Mouse (Mus musculus) Patski (cell line): ENCODE data around the gene Commd7. TPM values are rescaled to one million over a fixed set of nuclear protein-coding genes. Genes with fewer than 3 reads are reported as not detected.

Experiments
- ATAC-seq: fragments of 100-300 bp; one replicate; pipeline ENCODE4 v1.8.0; 2021
- CTCF ChIA-PET: fragments of 350-600 bp; sonication (Branson Sonifier 250); formaldehyde crosslinking; loops from one replicate; lab custom pipeline; 2022; ENCODE audit warnings: inconsistent platforms; lab: Charles Lee
- POLR2A ChIA-PET: fragments of 350-600 bp; sonication (Branson Sonifier 250); formaldehyde crosslinking; loops from one replicate; lab custom pipeline; 2022; ENCODE audit warnings: antibody characterized with exemption, inconsistent platforms; lab: Charles Lee
- DNase-seq: peaks from one replicate; pipeline ENCODE4 v3.0.0-alpha.2; 2011; ENCODE audit warnings: low read depth, low spot score
- H3K27me3 ChIP-seq: fragments of 371-371 bp; one replicate; pipeline ENCODE4 v1.5.1; 2021
- CTCF ChIP-seq: fragments of 100-300 bp; IDR thresholded peaks from one replicate; pipeline ENCODE4 v1.5.1; 2021
- in situ Hi-C: fragments of 300-500 bp; cut with MboI; formaldehyde crosslinking; loops from 3 replicates; pipeline ENCODE4 v1.11.1; 2018; ENCODE audit warnings: low pct_unique_long_range_greater_than_20kb, mixed read lengths
- polyA plus RNA-seq: library from polyadenylated mRNA; unstranded; gene quantifications from one replicate; pipeline ENCODE4 v1.2.3, GENCODE M21; 2021

Commd7 gene
- polyA plus RNA-seq, 1 experiment from 2014 or later = 36.7 TPM

DNA sequence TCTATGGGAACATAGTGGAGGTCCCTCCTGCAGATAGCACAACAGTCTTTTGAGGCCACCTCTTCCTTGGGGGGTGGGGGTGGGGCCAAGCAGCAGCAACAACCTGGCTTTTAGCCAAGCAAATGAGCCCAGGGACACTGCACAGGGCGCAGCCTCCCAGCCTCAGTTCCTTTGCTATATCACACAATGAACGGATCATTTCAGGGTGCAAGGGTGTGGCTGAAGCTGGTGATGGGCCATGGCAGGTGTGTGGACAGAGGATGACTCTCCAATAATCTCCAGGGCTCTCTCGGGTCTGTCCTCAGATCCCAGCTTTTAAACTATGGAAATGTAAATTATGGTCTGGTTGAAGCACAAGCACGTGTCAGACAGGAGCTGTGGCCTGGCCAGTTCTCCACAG lies 55.5 kb downstream of the Commd7 start:
- ATAC-seq (no peak), DNase-seq (no peak)
- H3K27me3 ChIP-seq = no peaks in the 10 kb centered on the region
- ChIA-PET CTCF (interaction anchor here (1.2 to 1.4 kb wide), 2 partner anchors 13 to 94 kb away, joined by 3 to 4 read pairs; no protein-coding TSS in a partner anchor), POLR2A (interaction anchor here (1.0 kb wide), 1 partner anchor 9 kb away, joined by 3 read pairs; no protein-coding TSS in a partner anchor)
- in situ Hi-C loops = loop anchor here (5.0 to 25.0 kb wide), 2 partner anchors 45 to 240 kb away; partner anchors contain the start of gene Asxl1
- no peak for TF ChIP-seq CTCF

DNA sequence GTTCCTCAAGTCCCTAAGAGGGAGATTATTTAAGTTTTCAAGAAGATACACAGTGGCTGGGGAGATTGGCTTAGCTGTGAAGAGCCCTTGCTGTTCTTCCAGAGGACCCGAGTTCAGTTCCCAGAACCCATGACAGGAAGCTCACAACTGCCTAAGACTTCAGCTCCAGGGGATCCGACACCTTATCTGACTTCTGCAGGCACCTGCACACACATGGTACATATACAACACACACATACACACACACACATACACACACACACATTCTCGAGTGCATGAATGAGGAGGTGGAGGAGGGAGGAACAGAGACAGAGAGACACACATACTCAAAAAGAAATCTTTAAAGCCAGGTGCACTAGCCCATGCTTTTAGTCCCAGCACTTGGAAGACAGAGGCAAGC lies 56.4 kb downstream of the Commd7 start:
- in situ Hi-C loops = loop anchor here (5.0 to 25.0 kb wide), 2 partner anchors 44 to 239 kb away; partner anchors contain the start of gene Asxl1
- ChIA-PET CTCF (interaction anchor here (1.2 to 1.4 kb wide), 2 partner anchors 12 to 93 kb away, joined by 3 to 4 read pairs; no protein-coding TSS in a partner anchor), POLR2A (interaction anchor here (0.6 to 1.0 kb wide), 2 partner anchors 10 to 134 kb away, joined by 3 to 5 read pairs; no protein-coding TSS in a partner anchor)
- TF ChIP-seq CTCF = no peak
- no peak for DNase-seq
- H3K27me3 ChIP-seq = no peaks in the 10 kb centered on the region
- ATAC-seq = no peak

DNA sequence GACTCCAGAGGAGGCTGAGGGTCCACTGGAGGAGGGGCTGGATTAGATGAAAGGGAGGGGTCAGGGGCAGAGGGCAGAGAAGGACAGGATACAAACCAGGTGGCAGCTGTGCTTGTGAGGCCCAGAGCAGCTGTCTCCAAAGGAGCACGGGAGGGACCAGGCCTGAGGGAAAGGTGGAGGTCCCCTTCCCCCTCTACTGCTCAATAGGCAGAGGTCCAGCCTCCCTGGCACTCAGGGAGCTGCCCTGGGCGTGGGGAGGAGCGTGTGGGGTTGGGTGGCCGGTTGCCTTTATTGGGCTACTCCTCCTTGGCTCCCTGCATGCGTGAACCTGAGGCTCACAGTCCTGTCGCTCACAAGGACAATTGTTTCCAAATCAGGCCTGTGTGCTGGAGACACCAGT lies 57.0 kb downstream of the Commd7 start:
- POLR2A ChIA-PET = no interaction called here
- no peak for DNase-seq
- in situ Hi-C loops = loop anchor here (5.0 to 25.0 kb wide), 2 partner anchors 43 to 238 kb away; partner anchors contain the start of gene Asxl1
- no peak for ATAC-seq
- H3K27me3 ChIP-seq = no peaks in the 10 kb centered on the region
- CTCF ChIA-PET = interaction anchor here (1.2 to 1.4 kb wide), 2 partner anchors 12 to 92 kb away, joined by 3 to 4 read pairs; no protein-coding TSS in a partner anchor
- TF ChIP-seq CTCF = no peak

DNA sequence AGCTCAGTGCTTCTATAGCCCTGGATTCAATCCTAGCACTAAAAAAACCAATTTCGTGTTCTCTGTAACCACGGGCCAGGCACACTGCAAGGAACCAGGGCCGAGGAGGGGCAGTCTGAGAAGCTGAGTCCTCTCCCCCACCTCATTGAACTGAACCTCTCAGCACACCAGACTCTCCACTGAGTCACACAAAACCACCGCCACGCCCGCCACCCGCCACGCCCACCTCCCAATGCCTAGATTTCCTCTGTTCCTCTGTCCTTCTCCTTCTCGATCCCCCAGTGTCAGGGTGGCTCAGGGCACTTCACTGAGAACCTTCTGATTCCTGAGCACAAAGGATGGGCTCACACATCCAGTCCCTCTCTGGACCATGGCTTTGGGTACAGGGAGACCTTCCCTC lies 59.5 kb downstream of the Commd7 start:
- in situ Hi-C loops = no loop called here
- no peak for ATAC-seq
- TF ChIP-seq CTCF = no peak
- DNase-seq = no peak
- ChIA-PET POLR2A (interaction anchor here (1.3 kb wide), 1 partner anchor 88 kb away, joined by 5 read pairs; no protein-coding TSS in a partner anchor), CTCF (interaction anchor here (0.7 to 1.4 kb wide), 4 partner anchors 10 to 431 kb away, joined by 3 read pairs; no protein-coding TSS in a partner anchor)
- no peaks in the 10 kb centered on the region for H3K27me3 ChIP-seq

GRCm38 (mm10) chr2:153568541-153568940 lies 64.0 kb downstream of the Commd7 start:
- in situ Hi-C loops = no loop called here
- no peak for ATAC-seq
- no peak for TF ChIP-seq CTCF
- DNase-seq = no peak
- ChIA-PET POLR2A (no interaction called here), CTCF (no interaction called here)
- no peaks in the 10 kb centered on the region for H3K27me3 ChIP-seq

GRCm38 (mm10) chr2:153568013-153568412 lies 64.6 kb downstream of the Commd7 start:
- POLR2A ChIA-PET = no interaction called here
- no peak for TF ChIP-seq CTCF
- CTCF ChIA-PET = interaction anchor here (1.2 kb wide), 1 partner anchor 90 kb away, joined by 3 read pairs; no protein-coding TSS in a partner anchor
- in situ Hi-C loops = no loop called here
- ATAC-seq = no peak
- no peaks in the 10 kb centered on the region for H3K27me3 ChIP-seq
- DNase-seq = no peak

Other genes with a start within 250 kb of the Commd7 start
- not detected for gene 4930404H24Rik, start 140.0 kb downstream of the Commd7 start, polyA plus RNA-seq
- gene Nol4l, start 102.8 kb downstream of the Commd7 start, polyA plus RNA-seq = 17.8 TPM
- 1.6 TPM for gene Dnmt3b, start 16.7 kb upstream of the Commd7 start, polyA plus RNA-seq
- gene Dnmt3c, start 63.9 kb upstream of the Commd7 start, polyA plus RNA-seq = 0.05 TPM
- gene Mapre1, start 108.5 kb upstream of the Commd7 start, polyA plus RNA-seq = 118 TPM
- gene Efcab8, start 147.2 kb upstream of the Commd7 start, polyA plus RNA-seq = 0.83 TPM
- not detected for gene Sun5, start 238.3 kb upstream of the Commd7 start, polyA plus RNA-seq
- gene Bpifb2, start 242.3 kb upstream of the Commd7 start, polyA plus RNA-seq = not detected